Mouse (Mus musculus) adipose tissue, adult 10 weeks (tissue): ENCODE data around the gene Sptssb. TPM values are rescaled to one million over a fixed set of nuclear protein-coding genes. Genes with fewer than 3 reads are reported as not detected.

Source experiments
- polyA plus RNA-seq: library from polyadenylated mRNA; stranded (reverse); fragments of 350-450 nt; fragmentation: Illumina TruSeq; extraction: RNeasy Lipid Tissue Mini Kit (QIAGEN cat#74804); gene quantifications from one replicate; pipeline ENCODE4 v1.2.3, GENCODE M21; 2014; ENCODE audit warnings: low read depth, low replicate concordance

Gene Sptssb
- 0.22 TPM for polyA plus RNA-seq

GRCm38 (mm10) chr3:69859858-69860588 lies at the start of gene Sptssb:
Gene Sptssb, minus strand, starts transcription at chr3:69859940.

Other genes with a start within 250 kb of the Sptssb start
- gene Nmd3, start 138.0 kb downstream of the Sptssb start, polyA plus RNA-seq: 34.6 TPM
- gene Otol1, start 147.7 kb upstream of the Sptssb start, polyA plus RNA-seq: not detected